Mouse (Mus musculus): ENCODE results near the gene Hes5. TPM values are rescaled to one million over a fixed set of nuclear protein-coding genes. Genes with fewer than 3 reads are reported as not detected.

Hes5 gene
- polyA plus RNA-seq, 2 experiments = 0.04 TPM; not detected in 1

- WGBS (ENCODE audit: insufficient replicate concordance) = 39% methylated on average over 24 of the region's 24 CpGs
- no peak overlapping the region for H3K9ac ChIP-seq (replicated peaks)
- no peaks in the 10 kb centered on the region for H3K27me3 ChIP-seq (ENCODE audit: control insufficient read depth, insufficient read depth, low read length)
- no peak overlapping the region for H3K4me3 ChIP-seq (ENCODE audit: insufficient read depth in 1 of 2, low read depth in 2 of 2, low read length in 2 of 2)
- no peak for DNase-seq (ENCODE audit: low read depth in 3 of 3, low spot score in 3 of 3)
- ATAC-seq (ENCODE audit: insufficient read depth) = no peak
- H3K4me2 ChIP-seq (ENCODE audit: low read depth) = no peak overlapping the region
- TF ChIP-seq CTCF (IDR thresholded peaks at IDR 0.05; ENCODE audit: low read depth) (no peak), EP300 (IDR thresholded peaks at IDR 0.05; ENCODE audit: low read depth) (no peak)
- peaks cover 23% of the 10 kb centered on the region for H3K36me3 ChIP-seq (replicated peaks; ENCODE audit: control insufficient read depth, insufficient read depth, low read depth)
- no peaks in the 10 kb centered on the region for H3K9me3 ChIP-seq (ENCODE audit: control insufficient read depth, low read length)
- H3K4me1 ChIP-seq (replicated peaks; ENCODE audit: control insufficient read depth in 2 of 2, insufficient read depth in 2 of 2, low read length in 1 of 2) = no peaks in the 10 kb centered on the region; a peak in 1 of 4 replicates
- no peak overlapping the region for H3K27ac ChIP-seq
Measured at GRCm38 (mm10) chr4:154983767-154984166, 23.0 kb downstream of the Hes5 start.

- WGBS (ENCODE audit: insufficient replicate concordance) = 78% methylated on average over 5 of the region's 5 CpGs
Measured at GRCm38 (mm10) chr4:154985151-154985777, 24.5 kb downstream of the Hes5 start.

GRCm38 (mm10) chr4:154986096-154986495 is 25.4 kb downstream of the Hes5 start:
- ATAC-seq (ENCODE audit: insufficient read depth) (no peak), DNase-seq (ENCODE audit: low read depth in 3 of 3, low spot score in 3 of 3) (peak; percentile 30 to 35 (median 33))
- Histone ChIP-seq H3K4me2 (ENCODE audit: low read depth) (no peak overlapping the region), H3K9me3 (ENCODE audit: control insufficient read depth, low read length) (no peaks in the 10 kb centered on the region), H3K9ac (replicated peaks) (no peak overlapping the region), H3K36me3 (replicated peaks; ENCODE audit: control insufficient read depth, insufficient read depth, low read depth) (peaks cover 1% of the 10 kb centered on the region), H3K4me1 (replicated peaks; ENCODE audit: control insufficient read depth in 2 of 2, insufficient read depth in 2 of 2, low read length in 1 of 2) (no peaks in the 10 kb centered on the region; a peak in 1 of 4 replicates), H3K4me3 (ENCODE audit: insufficient read depth in 1 of 2, low read depth in 2 of 2, low read length in 2 of 2) (no peak overlapping the region), H3K27me3 (ENCODE audit: control insufficient read depth, insufficient read depth, low read length) (no peaks in the 10 kb centered on the region), H3K27ac (no peak overlapping the region)
- whole genome bisulfite sequencing (ENCODE audit: insufficient replicate concordance) = 16% methylated on average over 17 of the region's 17 CpGs
- peak; percentile 87 for TF ChIP-seq CTCF (IDR thresholded peaks at IDR 0.05; ENCODE audit: low read depth)
- no peak for TF ChIP-seq EP300 (IDR thresholded peaks at IDR 0.05; ENCODE audit: low read depth)

More at GRCm38 (mm10) chr4:154985151-154985777, 24.5 kb downstream of the Hes5 start:
- DNase-seq (ENCODE audit: low read depth in 3 of 3, low spot score in 3 of 3) (no peak), ATAC-seq (ENCODE audit: insufficient read depth) (no peak)
- Histone ChIP-seq H3K4me1 (replicated peaks; ENCODE audit: control insufficient read depth in 2 of 2, insufficient read depth in 2 of 2, low read length in 1 of 2) (no peaks in the 10 kb centered on the region; a peak in 1 of 4 replicates), H3K4me3 (ENCODE audit: insufficient read depth in 1 of 2, low read depth in 2 of 2, low read length in 2 of 2) (no peak overlapping the region), H3K9ac (replicated peaks) (no peak overlapping the region), H3K9me3 (ENCODE audit: control insufficient read depth, low read length) (no peaks in the 10 kb centered on the region), H3K36me3 (replicated peaks; ENCODE audit: control insufficient read depth, insufficient read depth, low read depth) (peaks cover 10% of the 10 kb centered on the region), H3K27ac (no peak overlapping the region), H3K4me2 (ENCODE audit: low read depth) (no peak overlapping the region), H3K27me3 (ENCODE audit: control insufficient read depth, insufficient read depth, low read length) (no peaks in the 10 kb centered on the region)
- TF ChIP-seq CTCF (IDR thresholded peaks at IDR 0.05; ENCODE audit: low read depth) (no peak), EP300 (IDR thresholded peaks at IDR 0.05; ENCODE audit: low read depth) (no peak)

GRCm38 (mm10) chr4:154986750-154987149 is 26.0 kb downstream of the Hes5 start:
- Histone ChIP-seq H3K27me3 (ENCODE audit: control insufficient read depth, insufficient read depth, low read length) (no peaks in the 10 kb centered on the region), H3K36me3 (replicated peaks; ENCODE audit: control insufficient read depth, insufficient read depth, low read depth) (no peaks in the 10 kb centered on the region), H3K9me3 (ENCODE audit: control insufficient read depth, low read length) (no peaks in the 10 kb centered on the region), H3K9ac (replicated peaks) (no peak overlapping the region), H3K27ac (no peak overlapping the region), H3K4me1 (replicated peaks; ENCODE audit: control insufficient read depth in 2 of 2, insufficient read depth in 2 of 2, low read length in 1 of 2) (no peaks in the 10 kb centered on the region; a peak in 1 of 4 replicates), H3K4me2 (ENCODE audit: low read depth) (no peak overlapping the region), H3K4me3 (ENCODE audit: insufficient read depth in 1 of 2, low read depth in 2 of 2, low read length in 2 of 2) (no peak overlapping the region)
- WGBS (ENCODE audit: insufficient replicate concordance) = 74% methylated on average over 15 of the region's 15 CpGs
- DNase-seq (ENCODE audit: low read depth in 3 of 3, low spot score in 3 of 3) (no peak), ATAC-seq (ENCODE audit: insufficient read depth) (no peak)
- TF ChIP-seq EP300 (IDR thresholded peaks at IDR 0.05; ENCODE audit: low read depth) (no peak), CTCF (IDR thresholded peaks at IDR 0.05; ENCODE audit: low read depth) (no peak)

GRCm38 (mm10) chr4:154994876-154995275 is 34.2 kb downstream of the Hes5 start:
- Histone ChIP-seq H3K27me3 (ENCODE audit: control insufficient read depth, insufficient read depth, low read length) (no peaks in the 10 kb centered on the region), H3K4me2 (ENCODE audit: low read depth) (no peak overlapping the region), H3K4me3 (ENCODE audit: insufficient read depth in 1 of 2, low read depth in 2 of 2, low read length in 2 of 2) (no peak overlapping the region), H3K9me3 (ENCODE audit: control insufficient read depth, low read length) (no peaks in the 10 kb centered on the region), H3K27ac (no peak overlapping the region), H3K4me1 (replicated peaks; ENCODE audit: control insufficient read depth in 2 of 2, insufficient read depth in 2 of 2, low read length in 1 of 2) (no peaks in the 10 kb centered on the region), H3K36me3 (replicated peaks; ENCODE audit: control insufficient read depth, insufficient read depth, low read depth) (no peaks in the 10 kb centered on the region), H3K9ac (replicated peaks) (no peak overlapping the region)
- no peak for TF ChIP-seq CTCF (IDR thresholded peaks at IDR 0.05; ENCODE audit: low read depth)
- TF ChIP-seq EP300 (IDR thresholded peaks at IDR 0.05; ENCODE audit: low read depth) = no peak
- WGBS (ENCODE audit: insufficient replicate concordance) = 46% methylated on average over 4 of the region's 4 CpGs
- DNase-seq (ENCODE audit: low read depth in 3 of 3, low spot score in 3 of 3) = no peak
- no peak for ATAC-seq (ENCODE audit: insufficient read depth)
